Mouse (Mus musculus): Measurements from ENCODE around the gene Capg. TPM values are rescaled to one million over a fixed set of nuclear protein-coding genes. Genes with fewer than 3 reads are reported as not detected.
A peak's percentile ranks its signal among the peaks of the same experiment; 100 is the strongest.

The Capg gene
- 10 to 100 TPM; 48.9 to 55.2 TPM for total RNA-seq (2021)
- long read RNA-seq, experiment 1, transcript Capg-201 (10 exons, 1,247 nt) = major isoform, 38 of 47 reads
- long read RNA-seq, experiment 1, partial matches to known transcripts = 2 of 47 reads
- long read RNA-seq, experiment 1, other reads (novel, unspliced or antisense) = 6 of 47 reads
- long read RNA-seq, experiment 2, transcript Capg-201 (10 exons, 1,247 nt) = major isoform, 46 of 63 reads
- long read RNA-seq, experiment 2, partial matches to known transcripts = 9 of 63 reads
- long read RNA-seq, experiment 2, other reads (novel, unspliced or antisense) = 5 of 63 reads

- DNase-seq (ENCODE audit: low spot score in 2 of 2) = peak in 1 of 2 experiments; percentile 49
Observed at GRCm38 (mm10) chr6:72544283-72544987, at the start of gene Capg. Gene Capg, plus strand, starts transcription at chr6:72544391.

- no peak for DNase-seq (ENCODE audit: low spot score in 2 of 2)
Observed at GRCm38 (mm10) chr6:72498950-72499349, 45.2 kb upstream of the Capg start.

DNA sequence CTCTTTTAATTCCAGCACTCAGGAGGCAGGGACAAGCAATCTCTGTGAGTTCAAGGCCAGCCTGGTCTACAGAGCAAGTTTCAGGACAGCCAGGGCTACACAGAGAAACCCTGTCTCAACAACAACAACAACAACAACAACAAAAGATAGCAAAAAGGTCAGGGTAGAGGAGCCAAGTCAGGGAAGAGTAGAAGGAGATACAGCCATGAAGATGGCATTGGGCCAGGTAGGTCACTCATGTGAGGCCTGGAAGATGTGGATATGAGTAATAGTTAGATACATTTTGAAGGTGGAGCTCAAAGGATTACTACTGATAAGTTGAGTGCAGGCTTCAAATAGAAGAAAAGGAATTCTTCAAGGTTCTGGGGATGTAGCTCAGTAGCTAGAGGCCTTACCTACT, 40.9 kb upstream of the Capg start:
- no peak for DNase-seq (ENCODE audit: low spot score in 2 of 2)

GRCm38 (mm10) chr6:72503939-72504338, 40.3 kb upstream of the Capg start:
- no peak for DNase-seq (ENCODE audit: low spot score in 2 of 2)

GRCm38 (mm10) chr6:72506104-72506503, 38.1 kb upstream of the Capg start:
- no peak for DNase-seq (ENCODE audit: low spot score in 2 of 2)

DNA sequence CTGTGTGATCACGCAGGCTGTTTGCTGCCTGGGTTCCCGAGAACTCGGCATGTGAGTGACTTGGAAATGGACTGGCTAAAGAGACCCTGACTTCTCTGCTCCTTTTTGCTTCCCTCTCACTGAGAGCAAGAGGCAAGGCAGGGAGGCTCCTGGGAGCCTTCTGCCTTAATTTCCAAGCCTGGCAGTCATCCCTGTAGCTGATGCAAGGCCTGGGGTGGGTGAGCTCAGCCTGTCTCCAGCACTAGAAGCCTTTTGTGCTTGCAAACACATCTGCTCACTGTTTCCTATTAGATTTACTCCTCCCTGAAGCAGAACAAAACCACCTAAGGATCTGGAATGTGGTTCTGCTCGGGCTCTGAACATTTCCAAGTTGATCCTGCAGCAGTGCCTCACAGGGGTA, 35.6 kb upstream of the Capg start:
- DNase-seq (ENCODE audit: low spot score in 2 of 2) = no peak

DNA sequence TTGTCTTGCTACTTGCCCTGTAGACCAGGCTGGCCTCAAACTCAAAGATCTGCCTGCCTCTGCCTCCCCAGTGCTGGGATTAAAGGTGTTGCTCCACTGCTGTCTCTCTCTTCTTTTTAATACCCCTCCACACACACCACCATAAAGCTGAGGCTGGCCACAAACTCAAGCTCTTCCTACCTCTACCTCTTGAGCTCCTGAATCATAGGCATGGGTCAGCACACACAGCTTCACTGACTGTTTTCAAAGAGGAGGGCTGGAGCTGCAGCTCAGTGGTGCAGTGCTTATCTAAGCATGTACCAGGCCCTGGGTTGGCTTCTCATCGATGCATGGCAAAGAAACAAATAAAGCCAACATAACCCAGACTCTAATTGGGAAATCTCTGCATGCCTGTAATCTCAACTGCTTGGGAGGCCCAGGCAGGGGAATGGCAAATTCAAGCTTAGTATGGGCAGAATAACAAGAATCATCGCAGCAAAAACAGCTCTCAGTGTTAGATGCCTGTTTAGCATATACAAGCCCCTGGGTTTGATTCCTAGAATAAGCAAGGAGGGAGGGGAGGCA, 34.2 kb upstream of the Capg start:
- no peak for DNase-seq (ENCODE audit: low spot score in 2 of 2)

- DNase-seq (ENCODE audit: low spot score in 2 of 2) = no peak
Observed at GRCm38 (mm10) chr6:72510686-72511421, 33.3 kb upstream of the Capg start.

DNA sequence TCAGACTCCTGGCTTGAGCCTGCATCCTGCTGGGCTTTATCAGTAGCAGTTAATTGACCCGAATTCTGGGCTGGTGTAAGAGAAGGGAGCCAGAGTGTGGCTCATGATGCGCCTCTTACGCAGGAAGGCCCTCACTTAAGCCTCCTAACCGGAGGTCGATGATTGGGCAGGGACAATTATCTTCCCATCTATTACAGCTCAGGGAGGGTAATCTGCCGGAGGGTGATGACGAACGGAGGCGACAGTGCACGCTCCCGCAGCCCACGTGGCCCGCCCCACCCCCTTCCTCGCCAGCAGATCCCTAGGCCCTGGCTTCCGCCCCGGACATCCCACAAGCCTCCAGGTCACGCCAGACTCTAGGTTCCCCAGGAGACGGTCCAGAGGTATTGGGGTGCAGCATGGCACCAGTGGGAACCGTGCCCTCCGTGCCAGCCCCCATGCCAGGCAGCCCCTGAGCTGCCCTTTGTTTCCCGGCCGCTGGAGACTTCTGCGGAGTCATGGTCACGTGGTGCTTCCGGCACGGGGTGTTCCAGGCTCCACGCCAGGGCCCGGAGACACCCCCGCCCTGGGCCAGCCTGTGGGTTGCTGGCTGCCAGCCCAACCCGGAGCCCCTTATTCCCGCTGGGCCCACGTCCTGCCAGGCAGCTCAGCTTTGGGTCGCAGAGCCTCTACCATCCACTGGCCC, 31.7 kb upstream of the Capg start:
- peak; percentile 57 to 61 for DNase-seq (ENCODE audit: low spot score in 2 of 2)

DNA sequence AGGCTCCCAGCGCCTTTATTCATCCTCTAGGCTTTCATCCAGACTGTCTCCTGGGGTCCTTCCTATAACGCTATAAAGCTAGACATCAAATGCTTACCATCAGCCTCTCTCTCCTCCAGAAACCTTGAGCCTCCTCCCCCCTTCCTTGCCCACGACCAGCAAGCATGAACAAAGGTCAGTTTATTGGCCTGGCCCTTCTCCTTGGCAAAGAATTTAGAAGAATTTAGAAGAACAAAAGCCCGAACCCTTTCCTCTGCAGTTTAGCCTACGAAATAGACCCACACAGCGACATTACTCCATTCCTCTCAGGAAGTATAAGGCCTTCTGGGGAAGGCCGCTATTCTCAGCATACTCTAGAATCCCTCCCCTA, 31.1 kb upstream of the Capg start:
- no peak for DNase-seq (ENCODE audit: low spot score in 2 of 2)

DNA sequence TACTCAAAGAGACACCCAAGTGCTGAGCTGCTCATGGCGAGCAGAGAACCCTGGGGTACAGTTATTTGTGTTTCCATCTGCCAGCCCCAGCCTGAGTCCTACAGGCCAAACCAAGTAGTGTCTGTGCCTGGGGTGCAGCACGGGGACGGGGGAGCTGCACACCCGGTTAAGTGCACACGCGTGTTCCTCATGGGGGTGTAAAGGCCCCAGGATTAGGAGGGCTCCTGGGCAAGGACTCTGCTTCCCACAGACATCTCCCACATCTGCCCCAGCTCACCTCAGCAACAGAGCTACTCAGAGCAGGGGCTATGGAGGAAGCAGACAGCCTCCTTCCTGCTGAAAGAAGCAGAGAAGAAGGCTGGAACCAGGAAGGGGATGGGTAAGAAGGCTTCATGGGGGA, 28.5 kb upstream of the Capg start:
- DNase-seq (ENCODE audit: low spot score in 2 of 2) = no peak

- no peak for DNase-seq (ENCODE audit: low spot score in 2 of 2)
Observed at GRCm38 (mm10) chr6:72518842-72519241, 25.3 kb upstream of the Capg start.

DNA sequence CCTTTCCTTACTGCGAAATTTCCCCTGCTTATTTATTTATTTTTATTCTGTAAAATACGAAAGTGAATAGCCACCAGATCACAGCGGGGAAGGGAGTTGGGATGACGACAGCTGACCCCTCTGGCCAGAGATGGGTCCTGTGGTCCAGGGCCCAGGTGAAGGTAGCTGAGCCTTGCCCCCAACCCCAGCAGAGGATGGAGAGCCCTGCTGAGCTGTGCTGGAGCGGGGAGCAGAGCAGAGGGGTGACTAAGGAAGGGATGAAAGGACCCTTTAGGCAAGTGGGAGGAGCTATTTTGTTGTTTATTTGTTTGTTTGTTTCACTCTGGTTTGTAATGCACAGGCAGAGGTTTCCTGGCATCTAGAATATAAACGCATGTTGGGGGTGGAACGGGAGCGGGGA, 24.9 kb upstream of the Capg start:
- DNase-seq (ENCODE audit: low spot score in 2 of 2) = no peak

DNA sequence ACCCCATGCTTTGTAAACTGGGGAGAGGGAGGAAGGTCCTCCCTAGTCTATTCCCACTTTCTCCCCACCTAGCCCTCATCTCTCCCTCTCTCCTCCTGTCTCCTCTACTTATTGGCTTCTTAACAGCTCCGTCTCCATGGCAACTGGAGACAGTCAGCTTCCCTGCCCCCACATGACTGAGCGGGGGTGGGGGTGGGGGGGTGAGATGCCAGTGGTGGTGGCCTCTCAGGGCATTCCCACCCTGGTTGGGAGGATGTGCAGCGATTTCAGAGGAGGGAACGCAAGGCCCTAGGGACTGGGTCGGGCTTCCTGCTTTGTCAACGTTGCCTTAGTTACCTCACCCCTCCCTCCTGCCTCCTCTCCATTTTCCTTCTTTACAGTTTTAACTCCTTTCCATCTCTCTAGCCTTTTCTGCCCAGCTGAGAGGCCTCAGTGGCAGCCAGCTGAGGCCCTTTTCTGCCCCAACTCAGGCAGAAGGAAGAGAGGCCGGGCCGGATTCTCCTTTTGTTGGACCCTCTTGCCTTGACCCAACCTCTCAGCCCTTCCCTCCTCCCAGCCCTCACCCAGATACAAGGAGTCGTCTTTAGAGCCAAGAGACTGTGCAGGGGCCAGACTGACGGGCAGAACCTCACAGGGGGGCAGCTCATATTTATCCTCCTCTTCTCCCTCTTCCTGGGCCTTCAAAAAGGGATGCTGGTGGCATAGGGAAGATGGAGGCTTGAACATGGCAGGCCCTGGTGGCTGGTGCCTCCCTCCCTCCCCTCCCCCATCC, 24.1 kb upstream of the Capg start:
- no peak for DNase-seq (ENCODE audit: low spot score in 2 of 2)

DNA sequence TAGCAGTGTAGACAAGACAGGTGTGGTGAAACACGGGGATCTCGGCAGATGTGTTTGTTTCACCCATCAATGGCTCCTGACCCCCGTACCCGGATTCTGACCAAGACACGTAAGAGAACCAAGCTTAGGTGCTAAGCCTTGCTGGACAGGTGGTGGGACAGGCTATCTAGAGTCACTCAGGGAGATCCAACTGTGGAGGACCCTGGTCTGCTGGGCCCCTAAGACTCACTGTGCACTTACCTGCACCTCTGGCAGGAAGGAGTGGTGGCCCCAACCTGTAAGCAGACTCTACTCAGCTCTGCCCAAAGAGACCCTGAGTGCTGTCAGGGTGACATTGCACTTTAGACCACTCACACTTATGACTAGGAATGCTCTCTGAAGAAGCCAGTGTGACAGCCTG, 23.3 kb upstream of the Capg start:
- no peak for DNase-seq (ENCODE audit: low spot score in 2 of 2)

DNA sequence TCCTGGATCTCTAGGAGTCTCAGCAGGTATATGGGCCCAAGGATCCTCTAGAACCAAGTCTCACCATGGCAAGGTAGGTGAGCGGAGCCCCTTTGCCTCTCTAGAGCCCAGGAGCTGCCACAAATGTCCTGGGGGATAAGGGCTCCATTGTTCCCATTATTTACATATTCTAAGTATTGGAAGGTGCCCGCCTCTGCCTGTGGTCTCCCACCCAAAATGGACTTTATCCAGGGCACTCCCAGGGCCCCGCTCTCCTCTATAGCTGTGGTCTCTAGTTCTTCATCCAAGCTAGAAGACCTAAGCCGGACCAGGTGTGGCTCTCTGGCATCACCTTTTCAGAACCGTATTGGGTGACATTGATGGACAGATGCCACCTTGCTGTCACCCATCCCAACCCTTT, 22.6 kb upstream of the Capg start, which contains the start of gene Sh2d6:
Gene Sh2d6, minus strand, starts transcription at position 101 of the 400 bp plus-strand sequence.
- DNase-seq (ENCODE audit: low spot score in 2 of 2) = no peak

- DNase-seq (ENCODE audit: low spot score in 2 of 2) = no peak
Observed at GRCm38 (mm10) chr6:72522288-72522687, 21.9 kb upstream of the Capg start.

- no peak for DNase-seq (ENCODE audit: low spot score in 2 of 2)
Observed at GRCm38 (mm10) chr6:72523222-72523621, 21.0 kb upstream of the Capg start.

- no peak for DNase-seq (ENCODE audit: low spot score in 2 of 2)
Observed at GRCm38 (mm10) chr6:72524160-72524559, 20.0 kb upstream of the Capg start.

- no peak for DNase-seq (ENCODE audit: low spot score in 2 of 2)
Observed at GRCm38 (mm10) chr6:72527070-72527469, 17.1 kb upstream of the Capg start.

Data from adrenal gland, postnatal 4 days (tissue).